Mouse (Mus musculus): ENCODE measurements at regions not wholly inside any gene's neighbourhood (a gene's known extent, or its start where the extent isn't known, plus 50 kb on each side); places are given as distances from the start of the nearest gene placed in this dataset.

DNA sequence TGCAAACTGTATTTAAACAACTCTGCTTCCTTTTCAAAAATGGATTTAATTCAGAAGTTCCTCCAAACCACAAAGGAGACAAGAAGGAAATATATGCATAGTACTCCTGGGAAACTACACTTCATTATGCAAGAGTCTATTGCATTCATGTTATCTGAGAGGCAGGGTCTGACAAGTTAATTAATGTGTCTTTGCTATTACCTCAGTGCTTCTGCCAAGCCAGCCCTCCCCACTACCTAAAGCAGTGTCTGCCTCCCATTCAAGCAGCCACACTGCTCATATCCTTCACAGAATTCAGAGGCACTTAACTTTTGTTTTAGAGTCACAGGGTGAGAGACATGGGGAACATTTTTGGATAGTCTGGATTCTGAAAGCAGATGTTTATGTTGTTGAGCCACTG, 58.6 kb upstream of the C9orf72 start:
- H3K36me3 ChIP-seq (replicated peaks; ENCODE audit: control insufficient read depth, insufficient read depth, low read depth): no peaks in the 10 kb centered on the region
- no peaks in the 10 kb centered on the region for H3K4me1 ChIP-seq (replicated peaks; ENCODE audit: control insufficient read depth in 2 of 2, insufficient read depth in 2 of 2, low read length in 1 of 2)
- no peak overlapping the region for H3K4me2 ChIP-seq (ENCODE audit: low read depth)
- ATAC-seq (ENCODE audit: insufficient read depth): no peak
- no peak overlapping the region for H3K9ac ChIP-seq (replicated peaks)
- H3K4me3 ChIP-seq (ENCODE audit: insufficient read depth in 1 of 2, low read depth in 2 of 2, low read length in 2 of 2): no peak overlapping the region
- TF ChIP-seq EP300 (IDR thresholded peaks at IDR 0.05; ENCODE audit: low read depth): no peak
- H3K9me3 ChIP-seq (ENCODE audit: control insufficient read depth, low read length): no peaks in the 10 kb centered on the region
- no peaks in the 10 kb centered on the region for H3K27me3 ChIP-seq (ENCODE audit: control insufficient read depth, insufficient read depth, low read length)
- DNase-seq (ENCODE audit: low read depth in 3 of 3, low spot score in 3 of 3): no peak
- H3K27ac ChIP-seq: no peak overlapping the region
